Mouse (Mus musculus): Measurements from ENCODE around the gene Rps6kb2. TPM values are rescaled to one million over a fixed set of nuclear protein-coding genes. Genes with fewer than 3 reads are reported as not detected.
A peak's percentile ranks its signal among the peaks of the same experiment; 100 is the strongest.

The Rps6kb2 gene
- total RNA-seq, 1 experiment, result 19.7 TPM

GRCm38 (mm10) chr19:4169810-4170209, 6.7 kb upstream of the Rps6kb2 start:
- no peak for DNase-seq (ENCODE audit: low read depth, low spot score)
- peak overlapping the region; percentile 63 to 88 for H3K4me3 ChIP-seq (ENCODE audit: insufficient read depth in 1 of 2, low read depth in 1 of 2, low read length in 2 of 2, poor library complexity in 1 of 2, severe bottlenecking in 1 of 2)
- H3K36me3 ChIP-seq (ENCODE audit: control insufficient read depth, insufficient read depth, low read length, poor library complexity, severe bottlenecking), result no peaks in the 10 kb centered on the region
- H3K9ac ChIP-seq (ENCODE audit: insufficient read depth, low read depth, low read length, poor library complexity, severe bottlenecking), result peak overlapping the region; percentile 72
- no peak for TF ChIP-seq ZNF384 (IDR thresholded peaks at IDR 0.05; ENCODE audit: low read depth, low read length)
- no peak for TF ChIP-seq ZC3H11A (IDR thresholded peaks at IDR 0.05; ENCODE audit: borderline replicate concordance, low read depth, low read length)
- in situ Hi-C loops (cut with MboI; ENCODE audit: low sequenced_read_pairs in 2 of 2, unreplicated experiment in 2 of 2), result no loop called here
- H3K9me3 ChIP-seq (ENCODE audit: control insufficient read depth, insufficient read depth, low read depth, low read length), result no peaks in the 10 kb centered on the region
- no peak overlapping the region for H3K27ac ChIP-seq (ENCODE audit: insufficient read depth, low read depth, low read length, poor library complexity, severe bottlenecking)
- H3K4me1 ChIP-seq (ENCODE audit: control insufficient read depth in 2 of 2, insufficient read depth in 2 of 2, low read length in 2 of 2, poor library complexity in 1 of 2), result peaks cover 0 to 24% of the 10 kb centered on the region in 2 experiments; a peak in 1 of 4 replicates

DNA sequence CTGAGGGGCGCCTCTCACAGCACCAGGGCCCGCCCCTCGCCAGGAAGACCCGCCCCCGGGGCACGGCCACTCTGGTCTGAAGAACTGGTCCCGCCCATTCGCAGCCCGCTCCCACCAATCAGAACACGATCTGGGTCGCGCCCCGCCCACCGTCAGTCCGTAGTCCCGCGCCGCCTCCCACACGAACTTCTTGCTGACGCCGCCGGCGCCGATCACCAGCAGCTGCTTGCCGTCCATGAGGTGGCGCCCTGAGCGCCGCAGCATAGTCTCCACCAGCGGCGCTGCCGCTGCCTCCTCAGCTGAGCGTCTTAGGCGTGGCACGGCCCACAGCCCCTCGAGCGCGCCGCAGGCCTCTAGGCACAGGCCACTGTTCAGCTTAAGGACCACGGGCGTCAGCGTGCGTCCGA, 6.2 kb upstream of the Rps6kb2 start:
- Histone ChIP-seq H3K4me1 (ENCODE audit: control insufficient read depth in 2 of 2, insufficient read depth in 2 of 2, low read length in 2 of 2, poor library complexity in 1 of 2) (peaks cover 0 to 24% of the 10 kb centered on the region in 2 experiments; a peak in 1 of 4 replicates), H3K9me3 (ENCODE audit: control insufficient read depth, insufficient read depth, low read depth, low read length) (no peaks in the 10 kb centered on the region), H3K4me3 (ENCODE audit: insufficient read depth in 1 of 2, low read depth in 1 of 2, low read length in 2 of 2, poor library complexity in 1 of 2, severe bottlenecking in 1 of 2) (peak overlapping the region; percentile 63 to 88), H3K27ac (ENCODE audit: insufficient read depth, low read depth, low read length, poor library complexity, severe bottlenecking) (no peak overlapping the region), H3K36me3 (ENCODE audit: control insufficient read depth, insufficient read depth, low read length, poor library complexity, severe bottlenecking) (no peaks in the 10 kb centered on the region), H3K9ac (ENCODE audit: insufficient read depth, low read depth, low read length, poor library complexity, severe bottlenecking) (peak overlapping the region; percentile 72)
- TF ChIP-seq ZNF384 (IDR thresholded peaks at IDR 0.05; ENCODE audit: low read depth, low read length), result no peak
- 0 out of 2 replicates have a peak, but pooled peaks have one; percentile 27 for TF ChIP-seq ZC3H11A (IDR thresholded peaks at IDR 0.05; ENCODE audit: borderline replicate concordance, low read depth, low read length)
- TF ChIP-seq HCFC1 (IDR thresholded peaks at IDR 0.05; ENCODE audit: borderline replicate concordance, insufficient read depth, low read length), result peak; percentile 74
- TF ChIP-seq CHD2 (IDR thresholded peaks at IDR 0.05; ENCODE audit: low read depth, low read length), result no peak
- TF ChIP-seq MAFK (IDR thresholded peaks at IDR 0.05; ENCODE audit: insufficient read depth, low read depth, low read length), result 0 out of 2 replicates have a peak, but pooled peaks have one; percentile 56
- in situ Hi-C loops (cut with MboI; ENCODE audit: low sequenced_read_pairs in 2 of 2, unreplicated experiment in 2 of 2), result no loop called here
- peak; percentile 95 for DNase-seq (ENCODE audit: low read depth, low spot score)

DNA sequence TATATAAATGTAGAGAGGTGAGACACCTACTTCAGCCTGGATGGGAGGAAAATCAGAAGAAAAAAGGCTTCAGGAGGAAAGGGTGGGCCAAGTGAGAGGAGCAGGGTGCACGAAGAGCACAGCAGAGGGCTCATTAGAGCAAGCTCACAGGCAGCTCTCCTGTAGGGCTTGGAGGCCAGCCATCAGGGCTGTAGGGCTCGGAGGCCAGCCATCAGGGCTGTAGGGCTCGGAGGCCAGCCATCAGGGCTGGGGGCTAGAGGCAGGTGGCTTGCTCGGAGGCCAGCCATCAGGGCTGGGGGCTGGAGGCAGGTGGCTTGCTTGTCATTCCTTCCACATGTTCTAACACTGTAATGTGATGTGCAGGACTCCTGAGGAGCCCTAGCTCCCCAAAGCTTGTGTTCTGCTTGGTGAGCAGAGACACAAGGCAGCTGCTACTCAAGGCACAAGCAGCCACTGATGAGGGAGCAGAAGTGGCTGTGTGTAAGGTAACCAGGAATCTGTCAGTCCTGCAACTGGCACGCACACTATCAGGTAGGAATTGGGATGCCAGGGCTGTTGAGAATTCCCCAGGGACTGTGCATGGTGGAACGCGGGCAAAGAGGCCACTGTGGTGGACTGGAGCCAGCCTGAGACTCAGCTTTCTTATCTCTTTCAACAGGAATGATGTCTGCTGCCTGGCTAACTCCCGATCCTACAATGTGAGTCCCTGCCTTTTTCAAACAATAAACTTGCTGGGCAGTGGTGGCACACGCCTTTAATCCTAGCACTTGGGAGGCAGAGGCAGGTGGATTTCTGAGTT, 3.7 kb upstream of the Rps6kb2 start:
- Histone ChIP-seq H3K27ac (ENCODE audit: insufficient read depth, low read depth, low read length, poor library complexity, severe bottlenecking) (no peak overlapping the region), H3K36me3 (ENCODE audit: control insufficient read depth, insufficient read depth, low read length, poor library complexity, severe bottlenecking) (no peaks in the 10 kb centered on the region), H3K9me3 (ENCODE audit: control insufficient read depth, insufficient read depth, low read depth, low read length) (no peaks in the 10 kb centered on the region), H3K4me1 (ENCODE audit: control insufficient read depth in 2 of 2, insufficient read depth in 2 of 2, low read length in 2 of 2, poor library complexity in 1 of 2) (peaks cover 0 to 25% of the 10 kb centered on the region in 2 experiments; a peak in 1 of 4 replicates), H3K9ac (ENCODE audit: insufficient read depth, low read depth, low read length, poor library complexity, severe bottlenecking) (no peak overlapping the region), H3K4me3 (ENCODE audit: insufficient read depth in 1 of 2, low read depth in 1 of 2, low read length in 2 of 2, poor library complexity in 1 of 2, severe bottlenecking in 1 of 2) (no peak overlapping the region)
- in situ Hi-C loops (cut with MboI; ENCODE audit: low sequenced_read_pairs in 2 of 2, unreplicated experiment in 2 of 2), result no loop called here
- TF ChIP-seq HCFC1 (IDR thresholded peaks at IDR 0.05; ENCODE audit: borderline replicate concordance, insufficient read depth, low read length) (no peak), ZNF384 (IDR thresholded peaks at IDR 0.05; ENCODE audit: low read depth, low read length) (no peak), CHD2 (IDR thresholded peaks at IDR 0.05; ENCODE audit: low read depth, low read length) (no peak), MAFK (IDR thresholded peaks at IDR 0.05; ENCODE audit: insufficient read depth, low read depth, low read length) (no peak), ZC3H11A (IDR thresholded peaks at IDR 0.05; ENCODE audit: borderline replicate concordance, low read depth, low read length) (no peak)
- no peak for DNase-seq (ENCODE audit: low read depth, low spot score)

DNA sequence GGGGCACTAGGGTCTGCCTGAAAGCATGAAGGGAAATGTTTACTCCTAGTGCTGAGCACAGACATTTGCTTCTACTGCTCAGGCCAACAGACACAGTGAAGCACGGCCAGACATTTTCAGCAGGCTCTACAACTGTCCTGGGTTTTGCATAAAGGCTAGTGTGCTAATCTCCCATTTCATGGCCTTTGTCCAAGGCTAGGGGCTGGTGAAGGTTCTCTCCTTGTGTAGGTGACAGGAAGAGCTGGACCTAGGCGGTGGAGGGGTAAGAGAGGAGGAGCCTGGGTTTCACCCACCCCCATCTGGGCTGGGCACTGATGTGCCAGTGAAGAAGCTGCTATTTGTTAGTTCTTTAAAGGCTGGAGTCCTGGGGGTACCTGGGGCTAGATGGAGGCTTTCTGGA, 1.6 kb upstream of the Rps6kb2 start:
- Histone ChIP-seq H3K27ac (ENCODE audit: insufficient read depth, low read depth, low read length, poor library complexity, severe bottlenecking) (no peak overlapping the region), H3K4me1 (ENCODE audit: control insufficient read depth in 2 of 2, insufficient read depth in 2 of 2, low read length in 2 of 2, poor library complexity in 1 of 2) (peaks cover 0 to 17% of the 10 kb centered on the region in 2 experiments; a peak in 1 of 4 replicates), H3K36me3 (ENCODE audit: control insufficient read depth, insufficient read depth, low read length, poor library complexity, severe bottlenecking) (peaks cover 1% of the 10 kb centered on the region; the same call in 1 of the 2 replicates), H3K4me3 (ENCODE audit: insufficient read depth in 1 of 2, low read depth in 1 of 2, low read length in 2 of 2, poor library complexity in 1 of 2, severe bottlenecking in 1 of 2) (no peak overlapping the region), H3K9ac (ENCODE audit: insufficient read depth, low read depth, low read length, poor library complexity, severe bottlenecking) (no peak overlapping the region), H3K9me3 (ENCODE audit: control insufficient read depth, insufficient read depth, low read depth, low read length) (no peaks in the 10 kb centered on the region)
- in situ Hi-C loops (cut with MboI; ENCODE audit: low sequenced_read_pairs in 2 of 2, unreplicated experiment in 2 of 2), result no loop called here
- no peak for DNase-seq (ENCODE audit: low read depth, low spot score)
- TF ChIP-seq CHD2 (IDR thresholded peaks at IDR 0.05; ENCODE audit: low read depth, low read length) (no peak), ZC3H11A (IDR thresholded peaks at IDR 0.05; ENCODE audit: borderline replicate concordance, low read depth, low read length) (no peak), HCFC1 (IDR thresholded peaks at IDR 0.05; ENCODE audit: borderline replicate concordance, insufficient read depth, low read length) (no peak), MAFK (IDR thresholded peaks at IDR 0.05; ENCODE audit: insufficient read depth, low read depth, low read length) (no peak), ZNF384 (IDR thresholded peaks at IDR 0.05; ENCODE audit: low read depth, low read length) (no peak)
